Mouse (Mus musculus): ENCODE data around the gene Phf21a. TPM values are rescaled to one million over a fixed set of nuclear protein-coding genes. Genes with fewer than 3 reads are reported as not detected.

Gene Phf21a
- polyA plus RNA-seq, 1 experiment from 2014 or later, result 29.9 TPM

GRCm38 (mm10) chr2:92353402-92353801, 260.5 kb downstream of the Phf21a start:
- H3K4me3 ChIP-seq, result no peak overlapping the region
- no peaks in the 10 kb centered on the region for H3K4me1 ChIP-seq
- no peaks in the 10 kb centered on the region for H3K9me3 ChIP-seq
- no peaks in the 10 kb centered on the region for H3K27me3 ChIP-seq
- ATAC-seq (ENCODE audit: borderline replicate concordance, extremely low read depth, low FRiP score, low TSS enrichment), result no peak
- H3K36me3 ChIP-seq, result peaks cover 56% of the 10 kb centered on the region
- 73% methylated on average over 5 of the region's 5 CpGs for WGBS
- no peak overlapping the region for H3K27ac ChIP-seq
- no peak overlapping the region for H3K4me2 ChIP-seq
- H3K9ac ChIP-seq, result no peak overlapping the region

GRCm38 (mm10) chr2:92354224-92354623, 261.3 kb downstream of the Phf21a start:
- H3K36me3 ChIP-seq, result peaks cover 56% of the 10 kb centered on the region
- ATAC-seq (ENCODE audit: borderline replicate concordance, extremely low read depth, low FRiP score, low TSS enrichment), result no peak

GRCm38 (mm10) chr2:92359301-92359700, 266.4 kb downstream of the Phf21a start:
- no peak overlapping the region for H3K9ac ChIP-seq
- H3K27me3 ChIP-seq, result no peaks in the 10 kb centered on the region
- no peak overlapping the region for H3K4me2 ChIP-seq
- peaks cover 3% of the 10 kb centered on the region; the same call in 1 of the 2 replicates for H3K4me1 ChIP-seq
- no peak overlapping the region for H3K27ac ChIP-seq
- H3K4me3 ChIP-seq, result no peak overlapping the region
- WGBS, result 64% methylated on average over 2 of the region's 2 CpGs
- peaks cover 56% of the 10 kb centered on the region for H3K36me3 ChIP-seq
- no peak for ATAC-seq (ENCODE audit: borderline replicate concordance, extremely low read depth, low FRiP score, low TSS enrichment)
- no peaks in the 10 kb centered on the region for H3K9me3 ChIP-seq

More at GRCm38 (mm10) chr2:92354224-92354623, 261.3 kb downstream of the Phf21a start:
- Histone ChIP-seq H3K4me3 (no peak overlapping the region), H3K4me2 (no peak overlapping the region), H3K9me3 (no peaks in the 10 kb centered on the region), H3K27ac (no peak overlapping the region), H3K9ac (no peak overlapping the region), H3K27me3 (no peaks in the 10 kb centered on the region), H3K4me1 (no peaks in the 10 kb centered on the region)
- 48% methylated on average over 6 of the region's 6 CpGs for WGBS

- peaks cover 56% of the 10 kb centered on the region for H3K36me3 ChIP-seq
- H3K9ac ChIP-seq, result no peak overlapping the region
- H3K4me2 ChIP-seq, result no peak overlapping the region
- H3K27ac ChIP-seq, result no peak overlapping the region
- 72% methylated on average over 25 of the region's 25 CpGs for WGBS
- no peak for ATAC-seq (ENCODE audit: borderline replicate concordance, extremely low read depth, low FRiP score, low TSS enrichment)
- no peaks in the 10 kb centered on the region for H3K9me3 ChIP-seq
- H3K27me3 ChIP-seq, result no peaks in the 10 kb centered on the region
- peaks cover 3% of the 10 kb centered on the region; the same call in 1 of the 2 replicates for H3K4me1 ChIP-seq
- H3K4me3 ChIP-seq, result no peak overlapping the region
These were observed 267.4 kb downstream of the Phf21a start for GRCm38 (mm10) chr2:92360186-92360823.

GRCm38 (mm10) chr2:92360893-92361292, 268.0 kb downstream of the Phf21a start:
- ATAC-seq (ENCODE audit: borderline replicate concordance, extremely low read depth, low FRiP score, low TSS enrichment), result no peak
- H3K9me3 ChIP-seq, result no peaks in the 10 kb centered on the region
- no peaks in the 10 kb centered on the region for H3K27me3 ChIP-seq
- H3K36me3 ChIP-seq, result peaks cover 56% of the 10 kb centered on the region
- H3K4me2 ChIP-seq, result no peak overlapping the region
- peaks cover 3% of the 10 kb centered on the region; the same call in 1 of the 2 replicates for H3K4me1 ChIP-seq
- no peak overlapping the region for H3K9ac ChIP-seq
- H3K27ac ChIP-seq, result no peak overlapping the region
- WGBS, result 30% methylated on average over 12 of the region's 12 CpGs
- H3K4me3 ChIP-seq, result no peak overlapping the region

- Histone ChIP-seq H3K36me3 (peaks cover 53% of the 10 kb centered on the region), H3K27ac (no peak overlapping the region), H3K9ac (no peak overlapping the region), H3K9me3 (no peaks in the 10 kb centered on the region), H3K4me1 (peaks cover 3% of the 10 kb centered on the region; the same call in 1 of the 2 replicates), H3K4me3 (no peak overlapping the region), H3K27me3 (no peaks in the 10 kb centered on the region), H3K4me2 (no peak overlapping the region)
- 84% methylated on average over 8 of the region's 8 CpGs for WGBS
- ATAC-seq (ENCODE audit: borderline replicate concordance, extremely low read depth, low FRiP score, low TSS enrichment), result no peak
These were observed 268.9 kb downstream of the Phf21a start for GRCm38 (mm10) chr2:92361795-92362194.

GRCm38 (mm10) chr2:92362571-92363228, 269.8 kb downstream of the Phf21a start:
- Histone ChIP-seq H3K4me1 (peaks cover 3% of the 10 kb centered on the region; the same call in 1 of the 2 replicates), H3K27ac (no peak overlapping the region), H3K36me3 (peaks cover 45% of the 10 kb centered on the region), H3K4me2 (no peak overlapping the region), H3K9me3 (no peaks in the 10 kb centered on the region), H3K9ac (no peak overlapping the region), H3K27me3 (no peaks in the 10 kb centered on the region), H3K4me3 (no peak overlapping the region)
- 87% methylated on average over 6 of the region's 6 CpGs for WGBS
- ATAC-seq (ENCODE audit: borderline replicate concordance, extremely low read depth, low FRiP score, low TSS enrichment), result no peak

- Histone ChIP-seq H3K27me3 (peaks cover 3% of the 10 kb centered on the region; the same call in 1 of the 2 replicates), H3K4me3 (no peak overlapping the region), H3K4me1 (peaks cover 3% of the 10 kb centered on the region; the same call in 1 of the 2 replicates), H3K36me3 (peaks cover 32% of the 10 kb centered on the region), H3K9ac (no peak overlapping the region), H3K27ac (no peak overlapping the region), H3K4me2 (no peak overlapping the region), H3K9me3 (no peaks in the 10 kb centered on the region)
- ATAC-seq (ENCODE audit: borderline replicate concordance, extremely low read depth, low FRiP score, low TSS enrichment), result no peak
- WGBS, result 88% methylated on average over 4 of the region's 4 CpGs
These were observed 271.2 kb downstream of the Phf21a start for GRCm38 (mm10) chr2:92364086-92364485.

GRCm38 (mm10) chr2:92365568-92365967, 272.7 kb downstream of the Phf21a start:
- WGBS, result 85% methylated on average over 10 of the region's 10 CpGs
- no peak overlapping the region for H3K27ac ChIP-seq
- H3K36me3 ChIP-seq, result peaks cover 17% of the 10 kb centered on the region; the same call in 1 of the 2 replicates
- H3K9ac ChIP-seq, result no peak overlapping the region
- H3K9me3 ChIP-seq, result no peaks in the 10 kb centered on the region
- H3K4me2 ChIP-seq, result no peak overlapping the region
- peaks cover 18% of the 10 kb centered on the region for H3K27me3 ChIP-seq
- H3K4me1 ChIP-seq, result peaks cover 10% of the 10 kb centered on the region
- no peak overlapping the region for H3K4me3 ChIP-seq
- no peak for ATAC-seq (ENCODE audit: borderline replicate concordance, extremely low read depth, low FRiP score, low TSS enrichment)

GRCm38 (mm10) chr2:92367383-92368029, 274.6 kb downstream of the Phf21a start:
- ATAC-seq (ENCODE audit: borderline replicate concordance, extremely low read depth, low FRiP score, low TSS enrichment), result no peak
- Histone ChIP-seq H3K27me3 (peaks cover 35% of the 10 kb centered on the region), H3K4me2 (no peak overlapping the region), H3K4me1 (peaks cover 26% of the 10 kb centered on the region), H3K4me3 (no peak overlapping the region), H3K9me3 (no peaks in the 10 kb centered on the region), H3K36me3 (peaks cover 7% of the 10 kb centered on the region; the same call in 1 of the 2 replicates), H3K27ac (no peak overlapping the region), H3K9ac (no peak overlapping the region)
- WGBS, result 23% methylated on average over 20 of the region's 20 CpGs

- Histone ChIP-seq H3K36me3 (no peaks in the 10 kb centered on the region), H3K4me1 (peaks cover 44% of the 10 kb centered on the region), H3K4me3 (peak overlapping the region; percentile 44), H3K9ac (peak overlapping the region; percentile 36), H3K4me2 (peak overlapping the region; percentile 60), H3K9me3 (no peaks in the 10 kb centered on the region), H3K27me3 (peaks cover 35% of the 10 kb centered on the region), H3K27ac (peak overlapping the region; percentile 95)
- no peak for ATAC-seq (ENCODE audit: borderline replicate concordance, extremely low read depth, low FRiP score, low TSS enrichment)
- 6% methylated on average over 18 of the region's 19 CpGs for WGBS
These were observed 277.5 kb downstream of the Phf21a start for GRCm38 (mm10) chr2:92370375-92370774.

All from lung, embryonic 15.5 days (tissue).